Mouse (Mus musculus): ENCODE results near the gene Tjp3.

- no peak for TF ChIP-seq CTCF (IDR thresholded peaks at IDR 0.05; ENCODE audit: borderline replicate concordance, extremely low read depth, insufficient read depth, insufficient read length)
- no peak for TF ChIP-seq POLR2A (IDR thresholded peaks at IDR 0.05; ENCODE audit: borderline replicate concordance, extremely low read depth, insufficient read depth, insufficient read length, poor library complexity, severe bottlenecking)
Observed at GRCm38 (mm10) chr10:81297845-81298244, 6.5 kb upstream of the Tjp3 start.

Measured in brain, embryonic 14.5 days (tissue).